Mouse (Mus musculus): ENCODE results near the gene Olfr688. TPM values are rescaled to one million over a fixed set of nuclear protein-coding genes. Genes with fewer than 3 reads are reported as not detected.

Gene Olfr688
- not detected in 2 replicates for total RNA-seq (2023)

DNA sequence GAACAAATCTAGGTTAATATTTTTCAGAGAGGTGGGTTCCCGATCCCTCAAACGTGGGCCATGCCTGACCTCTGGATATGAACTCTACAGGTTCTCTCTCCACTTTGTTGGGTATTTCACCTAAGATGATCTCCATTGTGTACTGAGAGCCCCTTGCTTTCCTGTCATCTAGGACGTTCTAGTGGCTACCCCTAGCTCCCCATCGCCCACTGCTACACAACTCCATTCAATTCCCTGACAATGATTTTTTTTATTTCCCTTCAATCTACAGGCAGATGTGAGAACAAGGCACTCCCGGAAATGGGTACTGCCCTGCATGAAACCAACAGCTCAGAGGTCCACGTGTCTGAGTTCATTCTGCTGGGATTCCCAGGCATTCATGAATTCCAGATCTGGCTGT lies at the start of gene Olfr688:
Gene Olfr688, plus strand, starts transcription at position 301 of the 400 bp plus-strand sequence.

DNA sequence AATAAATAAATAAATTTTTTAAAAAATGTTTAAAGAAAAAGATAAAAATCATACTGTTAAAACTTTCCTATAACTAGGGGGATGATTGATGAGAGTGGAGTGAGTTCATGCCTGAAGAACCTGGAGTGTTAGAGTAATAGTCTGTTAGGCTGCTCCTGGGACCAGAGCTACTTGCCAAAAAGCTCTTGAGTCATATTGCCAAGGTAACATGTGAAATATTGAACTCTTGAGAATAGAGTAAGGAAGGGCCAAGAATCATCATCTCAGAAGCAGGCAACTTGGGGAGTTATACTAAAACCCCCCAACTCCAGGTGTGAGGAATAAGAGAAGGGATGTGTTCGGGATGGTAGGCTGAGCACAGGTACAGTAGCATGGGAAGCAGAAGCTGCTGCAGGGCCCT lies 23.0 kb downstream of the Olfr688 start, which contains the start of gene Olfr689:
Gene Olfr689, plus strand, starts transcription at position 301 of the 400 bp plus-strand sequence.

DNA sequence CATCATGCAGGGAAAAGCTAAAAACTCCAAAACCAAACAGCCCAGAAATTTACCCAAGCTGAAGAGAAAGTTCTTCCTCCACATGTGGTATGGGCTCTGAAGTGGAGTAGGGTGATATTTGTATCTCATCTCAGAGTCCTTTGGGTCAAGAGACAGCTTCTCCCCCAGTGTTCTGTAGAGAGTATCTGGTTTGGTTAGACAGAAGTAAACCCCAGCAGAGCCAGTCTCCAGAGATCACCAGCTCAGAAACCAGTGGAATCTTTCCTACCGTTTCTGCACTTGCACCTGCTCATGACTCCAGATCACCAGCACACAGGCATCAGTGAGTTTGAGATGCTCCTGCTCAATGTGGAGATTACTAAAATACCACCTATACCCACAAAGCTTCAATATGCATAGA lies 46.1 kb downstream of the Olfr688 start, which contains the start of gene Olfr690:
Gene Olfr690, minus strand, starts transcription at position 101 of the 400 bp plus-strand sequence.

Other genes with a start within 250 kb of the Olfr688 start
- gene Olfr677, start 236.7 kb upstream of the Olfr688 start, total RNA-seq (2023): not detected in 2 replicates
- gene Olfr678, start 223.6 kb upstream of the Olfr688 start, total RNA-seq (2023): not detected in 2 replicates
- not detected in 2 replicates for gene Olfr679, start 206.9 kb upstream of the Olfr688 start, total RNA-seq (2023)
- gene Olfr680-ps1, start 195.3 kb upstream of the Olfr688 start, total RNA-seq (2023): not detected in 2 replicates
- gene Olfr681, start 171.3 kb upstream of the Olfr688 start, total RNA-seq (2023): not detected in 2 replicates
- not detected in 2 replicates for gene Olfr683, start 141.1 kb upstream of the Olfr688 start, total RNA-seq (2023)
- gene Olfr684, start 124.4 kb upstream of the Olfr688 start, total RNA-seq (2023): not detected in 2 replicates
- gene Olfr685, start 102.1 kb upstream of the Olfr688 start, total RNA-seq (2023): not detected in 2 replicates
- not detected in 2 replicates for gene Olfr686, start 80.6 kb upstream of the Olfr688 start, total RNA-seq (2023)
- gene Olfr689, start 23.1 kb downstream of the Olfr688 start, total RNA-seq (2023): not detected in 2 replicates
- gene Olfr690, start 46.0 kb downstream of the Olfr688 start, total RNA-seq (2023): not detected in 2 replicates
- 0.27 and 0.32 TPM in 2 replicates for gene Olfr691, start 54.2 kb downstream of the Olfr688 start, total RNA-seq (2023)
- gene Olfr692, start 80.1 kb downstream of the Olfr688 start, total RNA-seq (2023): not detected in 2 replicates
- not detected in 2 replicates for gene Gm5901, start 86.9 kb downstream of the Olfr688 start, total RNA-seq (2023)
- 152 and 227 TPM in 2 replicates for gene Fam160a2, start 112.0 kb downstream of the Olfr688 start, total RNA-seq (2023)
- 0.86 and 1.1 TPM in 2 replicates for gene Cnga4, start 116.5 kb downstream of the Olfr688 start, total RNA-seq (2023)
- gene Cckbr, start 137.6 kb downstream of the Olfr688 start, total RNA-seq (2023): not detected in 2 replicates
- gene Cavin3, start 194.2 kb downstream of the Olfr688 start, total RNA-seq (2023): not detected in 2 replicates